Mouse (Mus musculus) lung, embryonic 16.5 days (tissue): ENCODE results near the gene Spin4. TPM values are rescaled to one million over a fixed set of nuclear protein-coding genes. Genes with fewer than 3 reads are reported as not detected.
A peak's percentile ranks its signal among the peaks of the same experiment; 100 is the strongest.

Experiments
- ATAC-seq: fragments of 200-750 bp; cut with Nextera tagmentation; 2 replicates; pipeline ENCODE4 v1.8.0; 2017; ENCODE audit warnings: low read depth, mild to moderate bottlenecking, moderate library complexity
- H3K27ac ChIP-seq: fragments of 300-500 bp; sonication (generic); 2 replicates; pipeline ENCODE4 v1.5.1; 2014; ENCODE audit warnings: mild to moderate bottlenecking, control low read depth, low read length
- H3K27me3 ChIP-seq: fragments of 300-500 bp; sonication (generic); 2 replicates; pipeline ENCODE4 v1.6.1; 2014; ENCODE audit warnings: low read depth, low read length, mixed read lengths; ENCODE audit not compliant: control insufficient read depth, insufficient read depth
- H3K36me3 ChIP-seq: fragments of 300-500 bp; sonication (generic); 2 replicates; pipeline ENCODE4 v1.6.1; 2014; ENCODE audit warnings: low read length; ENCODE audit not compliant: control insufficient read depth, insufficient read depth
- H3K4me1 ChIP-seq: fragments of 300-500 bp; sonication (generic); replicated peaks from 2 replicates; pipeline ENCODE4 v1.6.1; 2014; ENCODE audit warnings: low read length, mixed read lengths; ENCODE audit not compliant: control insufficient read depth, insufficient read depth
- H3K4me2 ChIP-seq: fragments of 300-500 bp; sonication (generic); 2 replicates; pipeline ENCODE4 v1.6.1; 2014; ENCODE audit warnings: low read depth, low read length, control low read depth
- H3K4me3 ChIP-seq: fragments of 300-500 bp; sonication (generic); 2 replicates; pipeline ENCODE4 v1.5.1; 2014; ENCODE audit warnings: mild to moderate bottlenecking, low read length, control low read depth
- H3K9ac ChIP-seq: fragments of 300-500 bp; sonication (generic); 2 replicates; pipeline ENCODE4 v1.6.1; 2014; ENCODE audit warnings: low read length, control low read depth
- H3K9me3 ChIP-seq: fragments of 300-500 bp; sonication (generic); 2 replicates; pipeline ENCODE4 v1.6.1; 2016; ENCODE audit warnings: low read length; ENCODE audit not compliant: control insufficient read depth
- WGBS: fragments of 180-500 bp; shearing (Covaris S2); extraction: QIAGEN DNeasy Blood & Tissue Kit; methylation state at CpG from one replicate; pipeline ENCODE4 v1.1.7; 2014; 5-methylcytosine and 5-hydroxymethylcytosine counted together
- polyA plus RNA-seq: library from polyadenylated mRNA; unstranded; fragments of >200 nt; fragmentation: Nextera tagmentation; extraction: Ambion mirVana; gene quantifications from 2 replicates; pipeline ENCODE4 v1.2.1, GENCODE M21; 2015

The Spin4 gene
- polyA plus RNA-seq, result 8.2 and 10.6 TPM in 2 replicates

DNA sequence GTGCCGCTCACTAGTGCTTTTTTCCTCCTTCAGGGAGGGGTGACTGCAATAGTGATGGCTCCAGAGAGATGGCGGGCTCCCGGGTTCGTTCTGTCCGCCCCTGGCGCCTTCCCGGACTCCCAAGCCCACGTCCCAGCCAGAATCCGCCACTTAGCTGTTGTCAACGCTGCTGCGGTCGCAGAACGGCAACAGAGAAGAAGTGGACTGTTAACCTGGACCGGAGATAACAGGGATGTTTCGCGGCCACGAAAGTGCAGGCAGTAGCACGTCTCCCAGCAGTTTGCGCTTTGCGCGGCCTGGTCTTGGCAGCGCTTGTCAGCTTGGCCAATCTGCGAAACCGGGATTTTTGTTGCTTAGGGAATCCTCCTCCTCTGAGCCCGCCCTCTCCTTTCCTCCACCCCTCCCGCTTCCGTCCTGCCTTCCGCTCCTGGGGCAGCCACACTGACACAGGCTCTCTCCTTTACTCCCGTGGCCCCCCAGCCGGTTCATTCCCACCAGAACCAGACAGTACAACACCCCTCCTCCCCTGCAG, at the start of gene Spin4:
Spin4 (minus strand) TSS at position 322 of the 532 bp plus-strand sequence.
- peak; percentile 99 for ATAC-seq
- Histone ChIP-seq H3K9ac (peak within 1 kb of the TSS; percentile 74), H3K4me3 (peak within 1 kb of the TSS; percentile 59), H3K27me3 (no peaks in the 10 kb centered on the region), H3K9me3 (no peaks in the 10 kb centered on the region), H3K27ac (peak within 1 kb of the TSS; percentile 95), H3K4me2 (peak within 1 kb of the TSS; percentile 55), H3K36me3 (no peaks in the 10 kb centered on the region), H3K4me1 (no peaks in the 10 kb centered on the region)
- WGBS, result 11% methylated on average over 30 of the region's 30 CpGs

DNA sequence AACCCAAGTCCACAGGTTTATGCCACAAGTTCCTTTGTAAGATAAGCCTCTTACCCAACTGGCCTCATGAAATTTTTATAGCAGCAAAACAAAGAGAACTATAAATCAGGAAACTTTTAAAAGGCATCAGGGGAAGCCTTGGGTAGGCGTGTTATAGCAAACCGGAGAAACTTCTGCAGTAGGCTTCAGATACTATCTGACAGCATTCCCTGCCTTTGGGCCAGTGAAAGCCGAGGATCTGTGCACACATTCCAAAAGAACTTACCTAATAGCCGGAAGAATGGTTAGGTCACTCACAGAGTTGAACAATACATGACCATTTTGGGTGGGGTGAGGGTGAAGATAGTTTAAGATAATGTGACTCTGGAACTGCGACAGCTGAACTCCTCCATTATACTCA, 1.4 kb upstream of the Spin4 start:
- no peaks in the 10 kb centered on the region for H3K27me3 ChIP-seq
- no peak overlapping the region for H3K9ac ChIP-seq
- H3K4me3 ChIP-seq, result no peak overlapping the region
- H3K4me1 ChIP-seq, result no peaks in the 10 kb centered on the region
- no peak overlapping the region for H3K4me2 ChIP-seq
- no peaks in the 10 kb centered on the region for H3K9me3 ChIP-seq
- no peak for ATAC-seq
- WGBS, result 70% methylated on average over 5 of the region's 5 CpGs
- no peaks in the 10 kb centered on the region for H3K36me3 ChIP-seq
- H3K27ac ChIP-seq, result no peak overlapping the region

DNA sequence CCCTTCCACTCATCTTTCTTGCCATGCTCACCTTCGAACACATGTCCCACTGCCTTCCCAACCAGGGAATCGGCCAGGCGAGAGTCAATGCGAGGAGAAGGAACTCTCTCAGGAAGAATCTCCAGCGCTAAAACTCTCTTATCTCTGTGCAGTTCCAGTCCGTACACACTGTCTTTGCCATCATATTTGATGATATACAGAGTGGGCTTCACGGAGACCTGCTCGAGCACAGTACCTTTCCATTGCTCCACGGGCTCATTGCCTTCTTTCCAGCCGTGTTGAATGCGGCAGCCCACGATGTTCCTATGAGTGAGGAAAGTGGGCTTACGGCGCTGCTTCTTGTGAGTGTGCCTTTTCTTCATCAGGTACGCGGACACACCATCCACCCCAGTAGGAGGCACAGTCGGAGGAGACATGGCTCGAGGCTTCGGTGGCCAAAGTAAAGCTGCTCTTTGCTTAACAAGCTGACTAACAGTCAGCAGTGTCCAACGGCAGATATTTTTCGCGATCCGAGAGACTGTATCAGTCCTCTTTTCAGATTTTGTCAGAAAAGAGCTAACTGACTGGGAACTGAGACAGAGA, 612 bp downstream of the Spin4 start:
- H3K36me3 ChIP-seq, result no peaks in the 10 kb centered on the region
- no peaks in the 10 kb centered on the region for H3K9me3 ChIP-seq
- no peaks in the 10 kb centered on the region for H3K4me1 ChIP-seq
- H3K27ac ChIP-seq, result peak overlapping the region; percentile 95
- 18% methylated on average over 23 of the region's 23 CpGs for WGBS
- peak overlapping the region; percentile 55 for H3K4me2 ChIP-seq
- H3K4me3 ChIP-seq, result peak overlapping the region; percentile 59
- no peaks in the 10 kb centered on the region for H3K27me3 ChIP-seq
- peak; percentile 51 for ATAC-seq
- H3K9ac ChIP-seq, result peak overlapping the region; percentile 74

DNA sequence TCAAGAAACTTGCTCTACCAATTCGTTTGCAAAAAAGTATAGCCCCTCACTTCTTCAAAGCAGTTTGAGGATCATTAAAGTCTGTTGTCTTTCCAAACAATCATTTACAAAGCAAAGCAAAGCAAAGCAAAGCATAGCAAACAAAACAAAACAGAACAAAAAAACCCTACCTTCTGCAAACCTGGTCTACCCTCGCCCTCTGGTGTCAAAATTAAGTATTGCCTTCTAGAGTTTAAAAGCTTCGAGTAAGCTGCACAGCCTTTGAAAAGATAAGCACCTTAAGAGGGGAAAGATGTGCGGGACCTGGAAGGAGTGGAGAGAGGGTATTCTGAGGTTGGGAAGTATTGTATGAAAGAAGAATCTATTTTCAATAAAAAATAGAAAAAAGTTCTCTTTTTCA, 14.4 kb downstream of the Spin4 start:
- no peaks in the 10 kb centered on the region for H3K36me3 ChIP-seq
- H3K9ac ChIP-seq, result no peak overlapping the region
- H3K9me3 ChIP-seq, result no peaks in the 10 kb centered on the region
- no peak overlapping the region for H3K4me2 ChIP-seq
- no peak for ATAC-seq
- no peaks in the 10 kb centered on the region for H3K27me3 ChIP-seq
- 12% methylated on average over 4 of the region's 4 CpGs for WGBS
- H3K4me1 ChIP-seq, result no peaks in the 10 kb centered on the region
- no peak overlapping the region for H3K4me3 ChIP-seq
- no peak overlapping the region for H3K27ac ChIP-seq

DNA sequence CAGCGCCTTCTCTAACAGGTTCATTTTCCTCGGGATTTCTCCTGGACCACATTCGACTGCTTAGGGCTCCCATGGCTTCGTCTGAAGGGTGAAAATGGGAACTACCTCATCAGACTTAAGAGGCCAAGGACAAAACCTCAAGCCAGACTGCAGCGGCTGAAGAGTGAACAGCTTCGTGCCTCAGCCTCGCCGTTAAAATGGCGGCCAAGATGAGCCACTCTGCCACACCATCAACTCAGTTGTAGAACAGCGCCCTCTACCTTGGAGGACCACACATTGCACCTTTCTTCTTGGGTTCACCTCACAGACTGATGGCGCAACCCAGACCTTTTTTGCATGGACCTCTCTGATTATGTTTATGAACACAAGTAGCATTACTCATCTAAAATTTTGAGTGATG, 27.6 kb downstream of the Spin4 start:
- Histone ChIP-seq H3K27ac (no peak overlapping the region), H3K9ac (no peak overlapping the region), H3K4me3 (no peak overlapping the region), H3K4me1 (no peaks in the 10 kb centered on the region), H3K9me3 (no peaks in the 10 kb centered on the region), H3K36me3 (no peaks in the 10 kb centered on the region), H3K4me2 (no peak overlapping the region), H3K27me3 (no peaks in the 10 kb centered on the region)
- no peak for ATAC-seq
- WGBS, result 82% methylated on average over 11 of the region's 11 CpGs

DNA sequence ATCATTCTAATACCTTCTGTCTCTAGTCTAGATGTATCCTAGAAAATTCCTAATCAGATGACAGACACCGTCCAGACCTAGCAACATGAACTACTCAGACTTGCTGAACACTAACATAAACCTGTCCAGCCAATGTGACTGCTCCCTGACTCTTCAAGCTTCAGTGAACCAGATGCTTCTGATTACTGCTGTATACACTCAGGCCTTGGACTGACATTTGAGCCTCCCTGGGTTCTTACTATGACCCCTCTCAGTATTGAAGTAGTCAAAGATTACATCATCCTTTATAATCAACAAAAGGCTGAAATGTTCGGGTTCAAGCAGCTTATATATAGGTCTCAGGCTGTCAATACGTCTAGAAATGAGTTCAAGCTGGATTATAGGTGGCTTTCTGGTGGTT, 32.4 kb downstream of the Spin4 start:
- H3K27me3 ChIP-seq, result no peaks in the 10 kb centered on the region; the same call in 1 of the 2 replicates
- no peaks in the 10 kb centered on the region for H3K4me1 ChIP-seq
- no peak overlapping the region for H3K4me3 ChIP-seq
- ATAC-seq, result no peak
- WGBS, result 54% methylated on average over 3 of the region's 3 CpGs
- H3K36me3 ChIP-seq, result no peaks in the 10 kb centered on the region
- no peaks in the 10 kb centered on the region for H3K9me3 ChIP-seq
- H3K9ac ChIP-seq, result no peak overlapping the region
- H3K4me2 ChIP-seq, result no peak overlapping the region
- H3K27ac ChIP-seq, result no peak overlapping the region

DNA sequence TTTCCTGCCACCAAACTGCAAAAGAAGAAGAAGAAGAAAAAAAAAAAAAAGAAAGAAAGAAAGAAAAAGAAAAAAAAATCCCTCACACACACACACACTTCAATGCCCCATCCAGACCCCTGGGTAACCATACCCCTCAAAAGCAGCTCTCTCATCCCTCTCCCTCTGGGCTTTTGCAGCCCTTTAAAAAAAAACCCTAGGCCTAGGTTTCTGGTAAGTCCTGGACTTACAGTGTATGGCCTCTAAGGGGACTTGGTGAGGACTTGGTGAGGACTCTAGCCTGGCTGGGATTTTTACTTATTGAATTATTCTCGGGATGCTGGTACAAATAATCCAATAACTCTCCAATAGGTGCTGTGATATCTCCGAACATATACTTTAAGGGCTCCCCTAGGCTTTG, 35.6 kb downstream of the Spin4 start:
- Histone ChIP-seq H3K36me3 (no peaks in the 10 kb centered on the region), H3K9me3 (no peaks in the 10 kb centered on the region), H3K4me2 (peak overlapping the region; percentile 62), H3K27ac (no peak overlapping the region), H3K4me3 (peak overlapping the region; percentile 44; the same call in 1 of the 2 replicates), H3K4me1 (no peaks in the 10 kb centered on the region), H3K27me3 (no peaks in the 10 kb centered on the region; the same call in none of the 2 replicates), H3K9ac (peak overlapping the region; percentile 67; the same call in 1 of the 2 replicates)
- 0 out of 2 replicates have a peak, but pooled peaks have one; percentile 44 for ATAC-seq
- 51% methylated on average over 2 of the region's 2 CpGs for WGBS

DNA sequence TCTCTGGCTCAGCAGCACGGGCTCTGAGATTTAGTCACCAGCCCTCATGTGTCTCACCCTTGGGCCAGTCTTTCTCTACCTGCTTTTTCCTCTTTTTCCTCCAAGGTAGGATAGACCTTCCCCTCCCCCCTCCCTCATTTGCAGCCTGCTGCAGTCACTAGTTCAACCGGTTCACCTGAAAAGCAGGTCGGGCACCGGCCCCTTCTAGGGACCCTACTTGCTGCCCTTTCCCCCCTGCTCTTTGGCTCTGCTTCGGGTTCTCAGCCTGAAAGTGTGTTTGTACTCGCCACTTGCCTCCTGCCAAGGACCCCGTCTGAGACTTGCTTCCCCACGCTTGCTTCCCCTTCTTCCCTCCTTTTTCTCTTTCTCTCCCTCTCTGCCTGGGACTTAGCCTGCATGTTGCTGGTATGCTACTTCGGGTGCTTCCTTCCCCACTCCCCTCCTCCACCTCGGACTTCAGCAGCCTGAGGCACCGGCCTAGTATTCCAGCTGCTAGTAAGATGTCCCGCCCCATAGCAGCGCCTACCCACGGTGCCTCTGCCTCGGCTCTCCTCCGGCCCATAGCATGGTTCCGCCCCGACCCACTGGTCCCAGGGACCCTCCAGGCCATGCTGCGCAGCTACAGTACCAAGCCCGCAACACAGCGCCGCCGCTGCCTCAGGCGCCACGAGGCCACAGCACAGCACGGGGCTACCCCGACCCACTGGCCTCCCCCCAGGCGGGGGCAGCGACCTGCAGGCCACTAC, 36.2 kb downstream of the Spin4 start:
- no peaks in the 10 kb centered on the region for H3K4me1 ChIP-seq
- no peaks in the 10 kb centered on the region for H3K9me3 ChIP-seq
- peak; percentile 89 for ATAC-seq
- H3K4me3 ChIP-seq, result peak overlapping the region; percentile 44
- H3K27ac ChIP-seq, result peak overlapping the region; percentile 36; the same call in 1 of the 2 replicates
- no peaks in the 10 kb centered on the region; the same call in none of the 2 replicates for H3K27me3 ChIP-seq
- 10% methylated on average over 29 of the region's 29 CpGs for WGBS
- peak overlapping the region; percentile 62 for H3K4me2 ChIP-seq
- H3K36me3 ChIP-seq, result no peaks in the 10 kb centered on the region
- H3K9ac ChIP-seq, result peak overlapping the region; percentile 67
